Mouse (Mus musculus) urinary bladder, adult 2 months (tissue): Measurements from ENCODE around the gene Map3k6. TPM values are rescaled to one million over a fixed set of nuclear protein-coding genes. Genes with fewer than 3 reads are reported as not detected.

Experiments
- DNase-seq: peaks from one replicate; pipeline ENCODE4 v3.0.0; 2022; ENCODE audit warnings: low spot score
- polyA plus RNA-seq: library from polyadenylated mRNA; depleted of rRNA; stranded (reverse); fragments of >200 nt; gene quantifications from 2 replicates; pipeline ENCODE4 v1.2.3, GENCODE M21; 2012; rRNA removed

Gene Map3k6
- polyA plus RNA-seq, 1 experiment = 23.8 TPM

DNA sequence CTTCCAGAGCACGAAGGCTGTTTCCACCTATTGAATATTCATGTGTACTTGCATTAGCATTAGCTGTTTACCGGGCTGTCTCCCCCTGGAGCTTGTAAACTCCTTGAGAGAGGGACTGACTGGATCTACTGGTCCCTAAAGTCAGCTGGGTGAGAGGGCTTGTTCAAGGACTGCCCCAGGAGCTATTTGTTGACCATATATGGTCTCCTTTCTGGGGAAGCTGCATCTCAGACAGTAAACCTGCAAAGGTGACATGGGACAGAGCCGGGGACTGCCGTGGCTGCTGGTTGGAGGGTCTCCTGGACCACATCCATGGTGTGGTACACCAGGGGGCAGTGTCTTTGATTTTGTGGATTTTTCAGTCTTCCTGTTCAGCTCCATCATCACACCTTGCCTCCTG, 42.0 kb downstream of the Map3k6 start:
- DNase-seq = no peak

DNA sequence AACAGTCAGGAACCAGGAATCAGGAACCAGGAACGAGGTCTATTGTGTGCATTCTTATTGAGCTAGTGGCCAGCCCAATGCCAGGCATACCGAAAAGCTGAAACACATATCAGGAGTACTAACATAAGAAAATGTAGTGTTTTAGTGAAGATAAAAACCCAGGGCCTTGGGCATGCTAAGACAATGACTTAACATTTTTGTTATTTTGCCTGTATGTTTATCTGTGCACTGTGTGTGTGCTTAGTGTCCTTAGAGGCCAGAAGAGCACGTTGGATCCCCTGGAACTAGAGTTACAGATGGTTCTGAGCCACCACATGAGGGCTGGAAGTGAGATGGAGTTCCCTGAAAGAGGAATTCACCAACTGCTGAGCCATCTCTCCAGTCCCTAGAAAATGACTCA, 44.7 kb downstream of the Map3k6 start:
- DNase-seq = no peak

DNA sequence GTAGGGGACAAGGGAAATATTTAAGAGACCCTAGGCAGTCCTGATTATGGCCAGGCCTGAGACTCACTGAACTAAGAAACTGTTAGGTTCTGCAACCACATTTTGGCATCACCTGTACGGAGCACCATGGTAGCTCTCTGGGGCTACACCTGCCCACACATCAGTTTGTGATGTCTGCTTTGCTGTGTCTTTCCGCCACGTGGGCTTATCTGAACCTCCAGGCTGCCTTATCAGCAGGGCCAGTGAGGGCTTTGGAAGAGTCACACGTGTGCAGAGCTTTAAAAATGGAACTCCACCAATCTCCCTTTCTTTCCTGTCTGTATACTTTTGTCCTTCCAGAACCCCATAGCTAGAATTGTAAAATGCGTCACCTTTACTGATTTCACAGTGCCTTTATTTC, 45.3 kb downstream of the Map3k6 start:
- no peak for DNase-seq

DNA sequence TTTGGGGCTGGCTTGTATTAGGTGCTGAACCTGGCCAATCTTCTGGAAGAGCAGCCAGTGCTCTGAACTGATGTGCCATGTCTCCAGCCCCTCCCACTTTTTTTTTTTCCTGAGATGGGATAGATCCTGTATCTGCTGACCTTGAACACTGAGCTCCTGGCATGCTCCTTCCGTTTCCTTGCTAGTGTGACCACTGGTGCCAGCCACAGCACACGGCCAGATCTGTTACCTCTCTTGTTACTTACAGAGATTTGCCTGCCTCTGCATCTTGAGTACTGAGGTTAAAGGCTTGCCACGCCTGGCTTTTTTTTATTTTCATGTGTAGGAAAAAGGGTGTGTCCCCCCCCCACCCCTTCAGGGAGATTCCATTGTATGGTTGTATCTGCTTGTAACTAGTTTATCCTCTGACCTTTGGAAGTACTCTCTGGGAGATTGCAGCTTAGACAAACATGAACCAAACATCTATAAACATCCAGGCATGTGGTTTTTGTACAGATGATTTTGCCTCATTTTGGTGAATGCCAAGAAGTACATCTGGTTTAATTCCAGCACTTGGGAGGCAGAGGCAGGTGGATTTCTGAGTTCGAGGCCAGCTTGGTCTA, 46.0 kb downstream of the Map3k6 start:
- no peak for DNase-seq

DNA sequence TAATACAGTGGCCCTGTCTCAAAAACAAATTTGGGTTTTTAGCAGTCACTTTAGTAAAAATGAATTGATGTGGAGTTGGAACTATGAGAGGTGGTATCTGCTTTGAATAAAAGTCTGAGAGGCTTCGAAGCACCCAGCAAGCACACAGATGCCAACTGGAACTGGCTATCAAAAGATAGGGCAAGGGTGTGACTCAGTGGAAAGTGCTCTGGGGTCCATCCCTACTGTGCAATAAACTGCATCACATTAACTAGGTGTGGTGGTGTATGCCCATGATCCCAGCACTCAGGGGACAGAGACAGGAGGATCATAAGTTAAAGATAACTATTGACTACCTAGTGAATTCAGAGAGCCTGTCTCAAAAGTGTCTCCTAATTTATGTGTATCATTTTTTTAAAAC, 50.6 kb downstream of the Map3k6 start:
- no peak for DNase-seq

DNA sequence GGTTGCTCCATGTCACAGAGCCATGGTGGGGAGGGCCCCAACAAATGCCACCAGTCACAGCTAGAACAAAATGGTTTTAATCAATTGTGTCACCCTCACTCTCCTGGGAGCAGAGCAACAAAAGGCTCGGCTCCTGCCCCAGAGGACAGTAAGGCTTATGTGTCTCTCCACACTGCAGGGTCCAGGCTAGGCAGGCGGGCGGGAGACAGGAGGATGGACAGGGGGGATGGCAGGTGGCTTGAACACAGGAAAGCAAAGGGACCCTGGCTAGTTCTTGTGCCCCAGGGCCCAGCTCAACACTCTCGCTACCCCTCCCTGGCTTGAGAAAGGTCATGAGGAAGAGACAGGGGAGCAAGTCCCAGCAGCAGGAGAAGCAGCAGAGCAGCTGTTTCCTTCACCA, 51.8 kb downstream of the Map3k6 start:
- DNase-seq = no peak

DNA sequence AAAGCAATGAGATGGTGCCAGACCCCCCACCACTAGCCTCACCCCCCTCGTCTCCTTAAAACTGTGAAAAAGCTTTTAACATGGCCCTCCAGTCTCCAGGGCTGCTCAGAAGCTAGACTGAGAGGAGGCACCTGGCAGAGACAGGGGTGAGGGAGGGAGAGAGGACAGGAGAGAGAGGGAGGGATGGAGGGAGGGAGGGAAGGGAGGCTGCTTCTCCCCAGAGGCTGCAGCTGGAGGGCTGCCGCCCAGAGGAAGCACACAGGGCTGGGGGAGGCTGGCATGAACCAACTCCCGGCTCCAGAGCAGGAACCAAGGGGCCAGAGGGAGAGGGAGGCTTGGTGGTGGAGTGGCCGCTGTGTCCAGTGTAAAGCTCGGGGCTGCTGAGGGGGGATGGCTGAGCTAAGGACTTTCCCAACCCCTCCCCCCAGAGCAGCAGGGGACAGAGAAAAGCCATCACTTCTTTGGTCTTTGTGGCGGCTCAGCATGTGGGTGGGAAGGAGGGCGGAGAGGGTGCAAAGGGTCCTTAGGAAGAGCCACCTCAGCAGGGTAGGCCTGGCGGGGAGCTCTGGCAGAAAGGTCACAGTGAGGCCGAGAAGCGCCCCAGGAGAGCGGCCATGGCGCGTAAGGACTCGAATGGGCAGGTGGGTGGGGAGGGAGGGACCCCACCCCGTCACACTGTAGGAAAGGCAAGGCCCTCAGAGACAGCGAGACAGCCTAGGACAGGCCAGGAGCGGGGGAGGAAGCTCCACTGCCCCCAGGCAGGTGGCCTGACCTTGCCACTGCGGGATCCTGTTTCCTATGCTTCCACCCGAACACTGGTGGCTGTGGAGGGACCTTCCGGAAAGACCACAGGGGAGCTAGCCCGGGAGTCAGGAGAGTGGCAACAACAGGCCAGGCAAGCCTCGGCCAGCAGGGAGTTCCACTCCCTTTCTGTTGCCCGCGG, 52.6 kb downstream of the Map3k6 start:
- DNase-seq = peak; percentile 18

DNA sequence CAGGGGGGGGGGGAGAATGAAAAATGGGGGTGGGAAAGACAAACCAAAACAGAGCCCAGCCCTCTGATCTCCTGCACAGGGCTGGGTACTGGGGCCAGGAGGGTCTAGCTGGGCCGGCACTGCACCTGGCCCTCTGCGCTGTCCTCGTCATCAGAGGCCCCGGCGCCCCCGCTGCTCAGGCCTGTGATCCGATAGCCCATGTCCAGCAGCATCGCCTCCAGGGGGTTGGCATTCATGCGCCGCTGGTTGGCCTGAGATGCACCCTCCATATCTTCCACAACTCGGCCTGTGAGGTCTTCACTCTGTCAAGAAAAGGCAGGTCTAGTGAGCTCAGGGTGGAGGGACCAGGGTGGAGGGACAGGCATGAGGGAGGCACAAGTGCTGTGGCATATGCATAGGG, 53.5 kb downstream of the Map3k6 start:
- peak; percentile 14 for DNase-seq

DNA sequence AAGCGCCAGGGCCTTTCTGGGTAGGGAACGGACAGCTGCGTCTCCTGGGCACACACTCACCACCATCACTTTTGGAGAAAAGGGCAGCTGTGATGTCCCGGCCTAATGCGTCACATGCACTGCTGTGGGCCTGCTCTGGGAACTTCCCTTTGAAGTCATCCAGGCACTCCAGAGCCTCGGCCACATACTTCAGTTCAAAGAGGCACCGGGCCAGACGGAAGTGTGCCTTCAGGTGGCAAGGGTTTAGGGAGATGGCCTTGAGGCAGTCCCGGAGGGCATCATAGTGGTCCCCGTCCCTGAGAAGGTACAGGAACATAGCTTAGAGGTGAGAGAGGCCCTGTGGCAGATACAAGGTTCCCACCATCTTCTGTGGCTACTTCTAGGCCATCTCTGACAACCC, 56.7 kb downstream of the Map3k6 start:
- DNase-seq = no peak

DNA sequence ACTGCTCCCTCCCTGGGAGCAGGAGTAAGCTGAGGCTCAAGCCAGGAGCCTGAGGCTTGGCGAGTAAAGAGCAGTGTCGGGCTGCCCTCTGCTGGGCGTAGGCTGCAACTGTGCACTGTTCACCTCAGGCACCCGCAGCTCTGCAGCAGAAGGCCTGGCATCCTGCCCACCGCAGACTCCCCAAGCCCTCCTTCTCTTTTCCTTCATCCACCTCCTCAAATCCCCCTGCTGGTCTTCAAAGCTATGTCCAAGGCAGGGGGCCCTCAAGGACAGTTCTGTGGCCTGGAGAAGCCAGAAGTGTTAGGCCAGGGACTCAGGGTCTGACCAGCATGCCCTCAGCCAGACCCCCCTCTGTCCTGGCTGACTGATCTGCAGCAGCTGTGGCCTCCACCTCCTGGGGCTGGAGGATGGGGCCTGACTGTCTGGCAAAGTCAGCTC, 57.2 kb downstream of the Map3k6 start:
- peak; percentile 71 for DNase-seq

DNA sequence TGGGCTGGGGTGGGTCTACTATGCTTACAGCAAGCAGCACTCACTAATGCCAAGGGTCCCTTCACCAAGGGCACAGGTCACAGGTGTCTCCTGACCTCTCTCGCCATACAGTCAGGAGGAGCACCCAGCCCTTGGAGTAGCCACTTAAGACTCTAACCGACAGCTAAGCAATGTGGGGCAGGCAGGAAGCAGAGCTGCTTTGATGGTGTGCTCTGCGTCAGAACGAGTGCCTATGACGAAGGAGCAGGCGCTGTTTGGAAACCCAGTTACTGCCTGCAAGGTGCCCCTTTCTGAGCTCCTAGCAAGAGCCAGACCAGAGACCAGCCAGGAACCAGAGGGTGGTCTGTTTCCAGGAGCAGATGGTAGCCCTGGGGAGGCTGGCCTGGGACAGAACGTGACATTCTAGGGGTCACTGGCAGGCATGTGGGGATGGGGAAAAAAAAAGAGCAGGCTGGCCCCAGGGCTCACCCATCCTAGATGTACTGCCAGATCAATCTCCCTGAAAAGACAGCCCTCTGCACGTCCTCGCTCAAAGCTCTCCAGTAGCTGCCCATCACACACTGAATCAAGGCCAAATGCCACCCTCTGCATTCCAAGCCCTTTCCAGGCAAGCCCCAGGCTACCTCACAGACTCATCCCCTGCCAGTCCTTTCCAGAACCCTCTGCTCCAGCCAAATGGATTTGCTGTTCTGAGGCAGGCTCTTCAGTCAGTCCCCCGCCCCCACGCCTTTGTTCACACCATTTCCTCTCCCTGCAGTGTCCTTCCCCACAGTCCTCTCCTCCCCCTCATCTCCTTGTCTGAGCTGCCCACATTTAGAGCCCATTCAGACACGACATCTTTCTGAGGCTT, 58.1 kb downstream of the Map3k6 start:
- DNase-seq = no peak

DNA sequence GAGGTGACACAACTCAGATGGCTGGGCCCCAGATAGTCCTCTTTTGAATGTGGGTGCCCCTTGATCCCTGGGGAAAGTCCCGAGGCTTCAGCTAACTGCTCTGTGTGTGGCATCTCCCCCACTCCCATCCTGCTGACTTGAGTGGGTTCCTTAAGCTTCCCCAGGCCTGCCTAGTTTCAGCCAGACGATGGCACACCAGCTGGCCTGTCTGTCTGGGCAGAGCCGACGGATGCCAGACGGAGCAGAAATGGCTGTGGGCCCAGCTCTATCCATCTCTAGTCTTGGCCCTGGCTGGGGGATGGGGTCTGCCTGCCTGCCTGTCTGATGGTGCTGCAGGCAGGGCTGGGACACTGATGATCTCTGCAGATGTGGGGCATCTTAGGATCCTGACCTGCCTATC, 59.1 kb downstream of the Map3k6 start:
- DNase-seq = no peak

DNA sequence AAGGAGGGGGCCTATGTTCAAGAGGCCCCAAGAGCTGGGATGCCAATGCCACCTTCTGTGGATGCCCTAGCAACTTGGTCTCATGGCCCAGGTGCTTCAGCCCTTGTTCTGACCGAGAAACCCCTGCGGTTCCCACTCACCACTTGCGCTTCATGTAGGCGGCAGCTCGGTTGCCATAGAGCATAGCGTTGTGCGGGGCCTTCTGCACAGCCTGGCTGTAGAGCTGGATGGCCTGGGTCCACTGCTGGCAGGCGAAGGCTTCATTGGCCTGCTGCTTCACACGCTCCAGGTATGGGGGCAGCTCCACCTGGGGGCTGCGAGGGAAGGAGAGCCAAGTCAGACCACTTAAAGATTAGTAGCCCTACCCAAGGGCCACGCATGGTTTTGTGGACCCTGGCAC, 59.8 kb downstream of the Map3k6 start:
- DNase-seq = no peak

DNA sequence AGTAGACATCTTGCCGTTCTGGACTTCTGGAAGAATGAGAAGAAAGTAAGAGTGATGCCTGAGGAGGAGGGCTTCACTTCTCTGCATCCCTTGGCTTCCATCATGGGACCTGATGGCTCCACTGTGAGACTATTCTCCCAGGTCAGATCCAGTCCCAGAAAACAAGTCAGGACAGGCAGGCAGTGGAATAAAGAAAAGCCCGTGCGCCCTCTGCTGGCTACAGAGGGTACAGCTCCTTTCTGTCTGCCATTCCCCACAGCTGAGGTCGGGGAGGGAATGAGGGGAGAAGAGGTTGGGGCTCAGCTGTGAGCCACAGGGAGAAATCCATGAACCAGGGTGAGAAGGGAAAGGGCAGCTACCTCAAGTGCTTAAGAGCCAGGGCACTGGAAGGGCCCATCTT, 61.2 kb downstream of the Map3k6 start:
- DNase-seq = peak; percentile 59

Other genes with a start within 250 kb of the Map3k6 start
- 5.3 and 13.3 TPM in 2 replicates for gene Ahdc1, start 229.6 kb upstream of the Map3k6 start, polyA plus RNA-seq
- 44.4 and 59.3 TPM in 2 replicates for gene Wasf2, start 110.3 kb upstream of the Map3k6 start, polyA plus RNA-seq
- 1.5 and 2.1 TPM in 2 replicates for gene Cd164l2, start 28.7 kb upstream of the Map3k6 start, polyA plus RNA-seq
- 0.15 and 0.36 TPM in 2 replicates for gene Gpr3, start 28.3 kb upstream of the Map3k6 start, polyA plus RNA-seq
- gene Sytl1, start 22.3 kb downstream of the Map3k6 start, polyA plus RNA-seq = 67.1 and 79.6 TPM in 2 replicates
- gene Tmem222, start 37.0 kb downstream of the Map3k6 start, polyA plus RNA-seq = 81.0 and 92.6 TPM in 2 replicates
- 24.7 and 35.5 TPM in 2 replicates for gene Wdtc1, start 112.7 kb downstream of the Map3k6 start, polyA plus RNA-seq
- 30.7 and 43.4 TPM in 2 replicates for gene Slc9a1, start 128.9 kb downstream of the Map3k6 start, polyA plus RNA-seq
- 26.0 and 32.2 TPM in 2 replicates for gene Tent5b, start 239.3 kb downstream of the Map3k6 start, polyA plus RNA-seq